Mouse (Mus musculus) induced T-regulatory cell, adult 2 months (primary cell): ENCODE data around the gene Relb.

Source experiments
- DNase-seq: peaks from one replicate; pipeline ENCODE4 v3.0.0-alpha.2; 2012; ENCODE audit warnings: low read depth

The Relb gene

DNA sequence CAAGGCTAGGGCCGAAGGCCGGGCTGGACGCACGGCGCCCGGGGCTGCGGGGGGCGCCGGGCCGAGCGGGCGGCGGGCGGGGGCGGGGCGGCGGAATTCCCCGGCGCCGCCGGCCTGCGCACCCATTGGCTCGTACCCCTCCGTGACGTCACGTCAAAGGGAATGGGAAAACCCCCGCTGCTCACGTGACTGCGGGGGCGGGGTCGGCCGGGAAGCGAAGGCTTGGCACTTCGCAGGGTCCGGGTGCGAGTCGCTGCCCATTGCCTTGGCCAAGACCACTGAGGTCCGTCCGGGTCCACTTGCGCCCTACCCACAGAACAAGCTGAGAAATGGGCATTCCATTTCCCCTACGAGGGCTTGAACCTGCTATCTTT is at the start of gene Relb:
Gene Relb, minus strand, starts transcription at position 78 of the 374 bp plus-strand sequence.
- DNase-seq: peak; percentile 95

DNA sequence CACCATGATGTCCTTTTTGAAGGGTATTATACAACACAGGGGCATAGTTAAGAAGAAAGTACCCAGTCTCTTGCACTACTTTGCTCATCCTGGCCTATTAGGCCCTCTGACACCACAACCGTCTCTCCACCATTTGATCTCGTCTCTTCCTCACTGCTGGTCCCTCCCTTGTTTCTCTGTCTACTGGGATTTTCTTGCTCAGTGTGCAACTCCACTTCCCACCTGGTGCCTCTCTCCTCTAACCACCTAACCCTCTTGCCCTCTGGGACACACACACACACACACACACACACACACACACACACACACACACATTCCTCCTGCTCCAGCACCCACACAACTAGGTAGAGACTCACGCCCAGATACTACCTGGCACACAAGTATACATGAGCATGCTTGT is 49.7 kb upstream of the Relb start:
- DNase-seq: no peak

GRCm38 (mm10) chr7:19677872-19678271 is 48.6 kb upstream of the Relb start, which contains the start of gene Apoc2:
Apoc2 (minus strand) TSS chr7:19677941.
- no peak for DNase-seq

DNA sequence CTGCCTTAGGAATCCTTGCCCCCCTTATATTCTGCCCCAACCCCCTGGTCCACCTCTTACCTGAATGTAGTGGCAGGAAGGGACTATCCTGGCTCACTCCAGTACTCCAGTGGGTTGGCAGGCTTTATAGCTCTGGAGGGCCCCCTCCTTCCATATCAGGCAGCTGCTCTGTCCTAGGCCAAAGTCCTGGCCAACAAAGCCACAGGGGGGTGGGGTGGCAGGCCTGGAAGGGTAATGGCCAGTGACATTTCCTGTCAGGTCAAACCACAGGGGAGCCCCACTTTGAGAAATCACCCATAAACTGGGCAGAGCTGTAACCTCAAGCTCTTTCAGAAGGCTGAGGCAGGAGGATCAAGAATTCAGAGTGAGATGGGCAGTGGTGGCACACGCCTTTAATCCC is 47.4 kb upstream of the Relb start:
- DNase-seq: no peak

DNA sequence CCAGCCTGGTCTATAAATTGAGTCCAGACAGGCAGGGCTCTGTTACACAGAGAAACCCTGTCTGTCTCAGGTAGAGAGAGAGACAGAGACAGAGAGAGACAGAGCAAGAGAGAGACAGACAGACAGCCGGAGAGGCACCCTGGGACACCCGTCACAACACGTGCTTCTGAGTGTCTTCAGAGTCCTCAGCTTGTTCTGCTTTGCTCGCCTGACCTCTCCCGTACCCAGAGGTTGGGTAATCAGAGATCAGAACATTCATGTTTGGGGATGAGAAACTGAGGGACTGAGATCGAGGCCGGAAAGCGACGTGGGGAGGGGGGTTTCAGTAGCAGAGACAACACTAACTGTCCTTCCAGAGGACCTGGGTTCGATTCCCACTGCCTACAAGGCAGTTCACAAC is 46.6 kb upstream of the Relb start:
- DNase-seq: no peak

GRCm38 (mm10) chr7:19673083-19673699 is 44.0 kb upstream of the Relb start:
- no peak for DNase-seq

GRCm38 (mm10) chr7:19671511-19671910 is 42.3 kb upstream of the Relb start:
- no peak for DNase-seq

- DNase-seq: peak; percentile 94
Observed at GRCm38 (mm10) chr7:19668947-19669721, 39.9 kb upstream of the Relb start.

- DNase-seq: no peak
Observed at GRCm38 (mm10) chr7:19667434-19667833, 38.2 kb upstream of the Relb start.

DNA sequence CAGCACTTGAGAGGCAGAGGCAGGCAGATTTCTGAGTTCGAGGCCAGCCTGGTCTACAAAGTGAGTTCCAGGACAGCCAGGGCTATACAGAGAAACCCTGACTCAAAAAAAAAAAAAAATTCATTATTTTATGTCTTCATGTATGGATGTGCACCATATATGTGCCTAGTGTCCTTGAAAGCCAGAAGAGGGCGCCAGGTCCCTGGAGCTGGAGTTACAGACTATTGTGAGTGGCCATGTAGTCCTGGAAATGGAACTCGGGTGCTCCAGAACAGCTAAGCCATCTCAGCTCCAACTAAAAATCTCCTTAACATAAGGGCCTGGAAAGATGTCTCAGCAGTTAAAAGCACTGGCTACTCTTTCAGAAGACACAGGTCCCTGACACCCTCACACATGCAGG is 37.5 kb upstream of the Relb start:
- peak; percentile 40 for DNase-seq

DNA sequence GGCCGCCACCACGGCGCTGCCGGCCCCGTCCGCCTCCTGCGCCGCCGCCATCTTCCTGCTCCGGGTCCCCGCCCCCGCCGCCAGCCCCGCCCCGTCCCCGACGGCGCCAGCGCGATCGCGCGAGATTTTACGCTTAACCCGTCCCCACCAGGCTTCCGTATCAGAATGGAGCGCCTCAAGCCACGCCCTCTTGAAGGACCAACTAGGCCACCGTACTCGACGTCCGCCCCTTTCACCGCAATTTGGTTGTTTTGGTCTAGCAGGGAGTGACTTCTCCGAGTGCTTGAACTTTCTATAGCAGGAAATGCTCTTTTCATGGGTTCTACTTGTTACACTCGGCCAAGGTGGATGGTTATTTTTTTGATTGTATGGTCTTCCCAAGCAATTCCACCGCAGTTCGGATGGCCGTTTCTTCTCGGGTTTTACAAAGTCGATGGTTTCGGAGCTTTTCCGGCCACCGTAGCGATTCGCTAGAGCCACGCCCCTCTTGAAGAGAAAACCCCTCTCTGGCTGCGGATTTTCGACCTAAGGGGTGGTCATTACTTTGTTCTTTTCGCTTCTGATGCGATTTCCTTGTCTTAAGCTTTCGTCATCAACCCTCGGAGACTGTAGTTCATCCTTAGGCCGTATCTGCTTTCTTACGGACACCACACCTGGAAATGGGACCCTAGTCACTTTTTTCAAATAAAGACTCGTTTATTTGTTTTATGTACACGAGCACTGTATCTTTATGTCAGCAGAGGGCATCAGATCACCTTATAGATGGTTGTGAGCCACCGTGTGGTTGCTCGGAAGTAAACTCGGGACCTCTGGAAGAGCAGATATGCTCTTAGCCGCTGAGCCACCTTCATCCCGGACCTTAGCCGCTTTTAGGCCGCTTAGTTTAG is 36.0 kb upstream of the Relb start, which contains the start of gene Clptm1:
Gene Clptm1, minus strand, starts transcription at position 79 of the 887 bp plus-strand sequence.
- DNase-seq: peak; percentile 99

- DNase-seq: no peak
Observed at GRCm38 (mm10) chr7:19664455-19664954, 35.3 kb upstream of the Relb start.

- DNase-seq: peak; percentile 29
Observed at GRCm38 (mm10) chr7:19663940-19664339, 34.7 kb upstream of the Relb start.

GRCm38 (mm10) chr7:19652614-19653013 is 23.4 kb upstream of the Relb start:
- DNase-seq: no peak

GRCm38 (mm10) chr7:19651063-19651786 is 22.0 kb upstream of the Relb start:
- no peak for DNase-seq

DNA sequence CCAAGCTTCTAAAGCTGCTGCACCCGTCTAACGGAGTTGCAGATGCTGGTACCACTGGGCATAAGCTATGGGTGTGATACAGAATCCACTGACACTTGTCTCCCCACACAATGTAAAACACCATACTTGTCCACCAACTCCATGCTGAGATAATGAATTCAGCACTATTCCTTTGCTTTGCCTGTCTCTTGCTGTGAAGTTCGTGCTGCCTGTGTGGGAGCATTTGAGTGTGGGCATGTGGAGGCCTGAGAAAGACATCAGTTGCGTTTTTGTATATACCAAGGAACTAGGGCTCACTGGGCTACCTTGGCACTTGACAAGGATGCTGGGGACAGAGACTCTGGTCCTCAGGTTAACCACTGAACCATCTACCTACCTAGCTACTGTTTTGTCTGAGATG is 12.0 kb upstream of the Relb start:
- DNase-seq: no peak

- DNase-seq: no peak
Observed at GRCm38 (mm10) chr7:19635074-19635827, 6.0 kb upstream of the Relb start.

DNA sequence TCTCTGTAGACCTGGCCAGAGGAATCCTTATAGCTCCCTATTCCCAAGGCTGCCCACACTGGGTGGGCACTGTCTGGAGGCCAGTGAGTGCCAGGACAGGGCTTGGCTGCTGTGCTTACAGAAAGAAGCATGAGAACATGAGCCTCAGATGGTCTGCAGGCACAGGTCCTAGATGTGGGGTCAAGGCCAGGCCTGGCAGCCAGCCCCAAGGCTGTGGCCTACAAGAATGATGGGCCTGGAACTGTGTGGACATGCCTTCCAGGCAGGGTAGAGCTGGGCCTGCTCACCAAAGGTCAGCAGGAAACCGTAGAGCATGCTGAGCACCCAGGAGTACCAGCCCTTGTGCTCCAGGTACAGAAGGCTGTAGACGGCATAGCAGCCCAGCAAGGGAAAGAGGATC is 5.4 kb upstream of the Relb start:
- DNase-seq: no peak

GRCm38 (mm10) chr7:19633855-19634254 is 4.6 kb upstream of the Relb start:
- DNase-seq: no peak

DNA sequence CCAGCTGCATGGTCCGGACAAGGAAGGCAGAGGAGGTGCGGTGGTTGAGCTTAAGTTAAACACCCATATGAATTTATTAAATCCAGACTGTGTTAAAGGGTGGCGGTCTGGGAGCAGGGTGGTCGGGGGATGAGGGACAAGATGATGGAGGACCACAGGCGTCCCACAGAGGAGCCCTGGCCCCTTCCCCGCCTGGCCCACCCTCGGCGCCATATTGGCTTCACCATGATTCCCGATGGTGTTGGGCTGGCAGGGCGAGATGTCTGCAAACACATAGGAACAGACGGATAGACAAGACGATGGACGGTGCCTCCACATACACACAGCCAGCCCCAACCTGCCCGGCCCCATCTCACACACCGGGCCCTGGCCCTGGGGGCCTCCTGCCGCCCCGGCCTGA is 4.0 kb upstream of the Relb start:
- DNase-seq: no peak

- no peak for DNase-seq
Observed at GRCm38 (mm10) chr7:19632720-19633119, 3.5 kb upstream of the Relb start.
